Mouse (Mus musculus) MEL (cell line): Measurements from ENCODE around the gene Chst12. TPM values are rescaled to one million over a fixed set of nuclear protein-coding genes. Genes with fewer than 3 reads are reported as not detected.

ENCODE experiments used
- DNase-seq: peaks from one replicate; pipeline ENCODE4 v3.0.0; 2011; ENCODE audit warnings: low read depth, low spot score
- H3K27ac ChIP-seq: 2 replicates; pipeline ENCODE4 v1.5.1; 2012; ENCODE audit warnings: low read depth, mild to moderate bottlenecking, control low read depth, low read length, moderate library complexity; ENCODE audit not compliant: control insufficient read depth
- H3K27me3 ChIP-seq, 2 experiments: fragments of 150-350 bp in 1 of 2; sonication (generic) in 1 of 2; 2 replicates each; pipeline ENCODE4 v1.6.1; 2012; ENCODE audit warnings: low read length in 2 of 2, mild to moderate bottlenecking in 2 of 2, improper control_type of control experiment in 1 of 2, moderate library complexity in 1 of 2; ENCODE audit not compliant: insufficient read depth in 2 of 2, control insufficient read depth in 1 of 2
- H3K36me3 ChIP-seq, 2 experiments: 2 replicates each; pipeline ENCODE4 v1.6.1; 2012 to 2014; ENCODE audit warnings: low read length in 2 of 2, improper control_type of control experiment in 1 of 2, inconsistent platforms in 1 of 2, mild to moderate bottlenecking in 1 of 2; ENCODE audit not compliant: insufficient read depth in 2 of 2, control insufficient read depth in 1 of 2
- H3K4me1 ChIP-seq, 2 experiments: fragments of 150-350 bp in 1 of 2; sonication (generic) in 1 of 2; 2 replicates each; pipeline ENCODE4 v1.6.1; 2012; ENCODE audit warnings: low read length in 2 of 2, improper control_type of control experiment in 1 of 2, mild to moderate bottlenecking in 1 of 2; ENCODE audit not compliant: insufficient read depth in 2 of 2, control insufficient read depth in 1 of 2
- H3K4me3 ChIP-seq, 2 experiments: fragments of 150-350 bp in 1 of 2; sonication (generic) in 1 of 2; 2 replicates each; pipeline ENCODE4 v1.5.1; 2012; ENCODE audit warnings: low read depth in 2 of 2, low read length in 2 of 2, mild to moderate bottlenecking in 2 of 2, moderate library complexity in 2 of 2, control low read depth in 1 of 2, improper control_type of control experiment in 1 of 2; ENCODE audit not compliant: control insufficient read depth in 1 of 2, insufficient read depth in 1 of 2
- H3K79me2 ChIP-seq: 2 replicates; pipeline ENCODE4 v1.6.1; 2012; ENCODE audit warnings: mild to moderate bottlenecking, low read length, moderate library complexity; ENCODE audit not compliant: control insufficient read depth, poor library complexity, insufficient read depth
- H3K9ac ChIP-seq: 2 replicates; pipeline ENCODE4 v1.6.1; 2012; ENCODE audit warnings: low read depth, mild to moderate bottlenecking, control low read depth, low read length, moderate library complexity; ENCODE audit not compliant: control insufficient read depth, poor library complexity, severe bottlenecking
- H3K9me3 ChIP-seq: fragments of 150-350 bp; sonication (generic); replicated peaks from 2 replicates; pipeline ENCODE4 v1.6.1; 2012; ENCODE audit warnings: mild to moderate bottlenecking, low read length, improper control_type of control experiment, moderate library complexity; ENCODE audit not compliant: insufficient read depth
- CHD1 ChIP-seq: IDR thresholded peaks from 2 replicates; pipeline ENCODE4 v1.6.1; 2012; ENCODE audit warnings: low read depth, mild to moderate bottlenecking, inconsistent platforms, low read length, improper control_type of control experiment
- CHD2 ChIP-seq: IDR thresholded peaks from 2 replicates; pipeline ENCODE4 v1.6.1; 2011; ENCODE audit warnings: low read length, improper control_type of control experiment
- CTCF ChIP-seq, 3 experiments: IDR thresholded peaks in 2 of 3; conservative IDR thresholded peaks in 1 of 3; 2 replicates each; pipeline ENCODE4 v1.5.1; 2011 to 2012; ENCODE audit warnings: low read length in 3 of 3, low read depth in 2 of 3, mild to moderate bottlenecking in 2 of 3, improper control_type of control experiment in 1 of 3, inconsistent platforms in 1 of 3, mixed read lengths in 1 of 3, moderate library complexity in 1 of 3; ENCODE audit not compliant: control insufficient read depth in 1 of 3, insufficient read depth in 1 of 3, poor library complexity in 1 of 3, severe bottlenecking in 1 of 3
- EP300 ChIP-seq, 2 experiments: IDR thresholded peaks; 2 replicates each; pipeline ENCODE4 v1.6.1; 2011; ENCODE audit warnings: improper control_type of control experiment in 2 of 2, low read length in 2 of 2, low read depth in 1 of 2, mild to moderate bottlenecking in 1 of 2
- ETS1 ChIP-seq: IDR thresholded peaks from 2 replicates; pipeline ENCODE4 v1.6.1; 2012; ENCODE audit warnings: low read depth, mild to moderate bottlenecking, inconsistent platforms, low read length, improper control_type of control experiment, moderate library complexity
- GABPA ChIP-seq: IDR thresholded peaks from 2 replicates; pipeline ENCODE4 v1.6.1; 2012; ENCODE audit warnings: low read depth, mild to moderate bottlenecking, inconsistent platforms, low read length, improper control_type of control experiment, moderate library complexity
- GATA1 ChIP-seq: IDR thresholded peaks from 2 replicates; pipeline ENCODE4 v1.6.1; 2011; ENCODE audit warnings: low read depth, low read length, improper control_type of control experiment
- HCFC1 ChIP-seq: IDR thresholded peaks from 2 replicates; pipeline ENCODE4 v1.6.1; 2012; ENCODE audit warnings: low read depth, mild to moderate bottlenecking, inconsistent platforms, low read length, improper control_type of control experiment, moderate library complexity
- JUND ChIP-seq: IDR thresholded peaks from 2 replicates; pipeline ENCODE4 v1.6.1; 2011; ENCODE audit warnings: low read depth, mild to moderate bottlenecking, improper control_type of control experiment, low read length
- KAT2A ChIP-seq: conservative IDR thresholded peaks from 2 replicates; pipeline ENCODE4 v1.6.1; 2012; ENCODE audit warnings: low read depth, low read length, improper control_type of control experiment, inconsistent platforms
- MAFK ChIP-seq: IDR thresholded peaks from 2 replicates; pipeline ENCODE4 v1.6.1; 2011; ENCODE audit warnings: low read depth, mild to moderate bottlenecking, low read length, improper control_type of control experiment, borderline replicate concordance
- MAX ChIP-seq: IDR thresholded peaks from 2 replicates; pipeline ENCODE4 v1.6.1; 2011; ENCODE audit warnings: low read length, improper control_type of control experiment
- MEF2A ChIP-seq: IDR thresholded peaks from 2 replicates; pipeline ENCODE4 v1.6.1; 2014; ENCODE audit warnings: low read depth, mild to moderate bottlenecking, inconsistent platforms, low read length, improper control_type of control experiment; ENCODE audit not compliant: poor library complexity, insufficient replicate concordance, severe bottlenecking; ENCODE audit errors: extremely low read depth
- MXI1 ChIP-seq: IDR thresholded peaks from 2 replicates; pipeline ENCODE4 v1.6.1; 2011; ENCODE audit warnings: mild to moderate bottlenecking, low read depth, low read length, improper control_type of control experiment
- NELFE ChIP-seq: IDR thresholded peaks from 2 replicates; pipeline ENCODE4 v1.6.1; 2011; ENCODE audit warnings: low read depth, low read length, improper control_type of control experiment
- NRF1 ChIP-seq: IDR thresholded peaks from 2 replicates; pipeline ENCODE4 v1.6.1; 2014; ENCODE audit warnings: low read depth, mild to moderate bottlenecking, inconsistent platforms, low read length, improper control_type of control experiment, moderate library complexity; ENCODE audit not compliant: poor library complexity, insufficient read depth, severe bottlenecking
- POLR2A ChIP-seq, 2 experiments: IDR thresholded peaks; 2 replicates each; pipeline ENCODE4 v1.6.1; 2011 to 2012; ENCODE audit warnings: low read length in 2 of 2, mild to moderate bottlenecking in 2 of 2, control low read depth in 1 of 2, improper control_type of control experiment in 1 of 2, low read depth in 1 of 2, moderate library complexity in 1 of 2; ENCODE audit not compliant: control insufficient read depth in 1 of 2, insufficient read depth in 1 of 2, poor library complexity in 1 of 2
- POLR2AphosphoS2 ChIP-seq: IDR thresholded peaks from 2 replicates; pipeline ENCODE4 v1.6.1; 2011; ENCODE audit warnings: low read length, improper control_type of control experiment
- POLR2AphosphoS5 ChIP-seq: IDR thresholded peaks from 2 replicates; pipeline ENCODE4 v1.6.1; 2012; ENCODE audit warnings: low read depth, borderline replicate concordance, mild to moderate bottlenecking, inconsistent platforms, low read length, moderate library complexity, mixed read lengths
- RAD21 ChIP-seq: IDR thresholded peaks from 2 replicates; pipeline ENCODE4 v1.6.1; 2011; ENCODE audit warnings: mild to moderate bottlenecking, low read depth, low read length, improper control_type of control experiment
- RCOR1 ChIP-seq: IDR thresholded peaks from 2 replicates; pipeline ENCODE4 v1.6.1; 2012; ENCODE audit warnings: low read depth, mild to moderate bottlenecking, inconsistent platforms, low read length, improper control_type of control experiment
- SIN3A ChIP-seq: IDR thresholded peaks from 2 replicates; pipeline ENCODE4 v1.6.1; 2012; ENCODE audit warnings: low read length, improper control_type of control experiment, inconsistent platforms
- USF1 ChIP-seq: IDR thresholded peaks from 2 replicates; pipeline ENCODE4 v1.6.1; 2014; ENCODE audit warnings: low read depth, mild to moderate bottlenecking, inconsistent platforms, low read length, improper control_type of control experiment, moderate library complexity
- USF2 ChIP-seq, 2 experiments: IDR thresholded peaks; 2 replicates each; pipeline ENCODE4 v1.6.1; 2011 to 2012; ENCODE audit warnings: improper control_type of control experiment in 2 of 2, low read length in 2 of 2, borderline replicate concordance in 1 of 2, inconsistent platforms in 1 of 2, low read depth in 1 of 2, mild to moderate bottlenecking in 1 of 2; ENCODE audit not compliant: insufficient read depth in 1 of 2
- ZC3H11A ChIP-seq: IDR thresholded peaks from 2 replicates; pipeline ENCODE4 v1.6.1; 2012; ENCODE audit warnings: low read depth, mild to moderate bottlenecking, inconsistent platforms, low read length, improper control_type of control experiment
- polyA plus RNA-seq, 2 experiments: library from polyadenylated mRNA; stranded (reverse) in 1 of 2; unstranded in 1 of 2; fragments of >175 nt in 1 of 2; fragments of >200 nt in 1 of 2; gene quantifications; 2 replicates each; pipeline versions ENCODE4 v1.2.1 to v1.2.4; 2012; ENCODE audit warnings: low replicate concordance in 2 of 2, low read depth in 1 of 2; ENCODE audit not compliant: insufficient read length in 2 of 2, insufficient read depth in 1 of 2, missing spikeins in 1 of 2
- total RNA-seq: library from RNA; depleted of rRNA; stranded (reverse); fragments of 300-350 nt; gene quantifications from 2 replicates; pipeline ENCODE4 v1.2.3, GENCODE M21; 2012

Chst12 gene
- total and polyA plus RNA-seq, 3 experiments = 4.1 to 8.6 TPM; not detected in 1

DNA sequence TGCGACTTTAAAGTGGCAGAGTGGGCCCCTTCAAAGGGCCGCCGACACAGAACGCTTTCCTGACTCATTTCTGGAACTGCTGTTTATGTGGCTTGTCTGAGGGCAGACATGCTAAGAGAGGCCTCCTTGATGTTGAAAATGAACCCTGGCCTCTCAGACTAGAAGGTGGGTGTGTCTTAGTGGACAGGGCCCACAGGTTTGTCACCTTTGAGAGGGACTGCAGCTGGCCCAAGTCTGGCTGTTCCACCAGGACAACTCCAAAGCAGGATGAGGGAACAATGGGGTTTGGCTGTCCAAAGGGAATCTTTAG, 12.5 kb downstream of the Chst12 start:
- no peak overlapping the region for H3K27ac ChIP-seq
- no peaks in the 10 kb centered on the region for H3K79me2 ChIP-seq
- H3K27me3 ChIP-seq = no peaks in the 10 kb centered on the region
- H3K4me3 ChIP-seq = no peak overlapping the region
- TF ChIP-seq MAFK = no peak
- no peak for TF ChIP-seq SIN3A
- TF ChIP-seq KAT2A = no peak
- no peak for TF ChIP-seq MAX
- no peak for TF ChIP-seq USF2 (IDR thresholded peaks at IDR 0.05; ENCODE audit: borderline replicate concordance in 1 of 2, insufficient read depth in 1 of 2, low read depth in 1 of 2, low read length in 2 of 2)
- TF ChIP-seq RAD21 = no peak
- TF ChIP-seq NELFE = no peak
- no peak for TF ChIP-seq MXI1
- no peak for TF ChIP-seq GABPA
- no peak for TF ChIP-seq CTCF (IDR thresholded peaks at IDR 0.05 in 2 of 3, conservative IDR thresholded peaks at IDR 0.05 in 1 of 3; ENCODE audit: control insufficient read depth in 1 of 3, insufficient read depth in 1 of 3, low read depth in 2 of 3, low read length in 3 of 3, poor library complexity in 1 of 3, severe bottlenecking in 1 of 3)
- no peak for TF ChIP-seq ETS1
- TF ChIP-seq CHD2 = no peak
- TF ChIP-seq GATA1 = no peak
- TF ChIP-seq ZC3H11A = no peak
- no peak for TF ChIP-seq POLR2A (IDR thresholded peaks at IDR 0.05; ENCODE audit: control insufficient read depth in 1 of 2, insufficient read depth in 1 of 2, low read depth in 1 of 2, low read length in 2 of 2, poor library complexity in 1 of 2)
- TF ChIP-seq CHD1 = no peak
- no peak for TF ChIP-seq HCFC1
- H3K4me1 ChIP-seq = no peaks in the 10 kb centered on the region
- no peak overlapping the region for H3K9ac ChIP-seq
- no peak for DNase-seq
- H3K9me3 ChIP-seq = no peaks in the 10 kb centered on the region
- no peaks in the 10 kb centered on the region for H3K36me3 ChIP-seq

DNA sequence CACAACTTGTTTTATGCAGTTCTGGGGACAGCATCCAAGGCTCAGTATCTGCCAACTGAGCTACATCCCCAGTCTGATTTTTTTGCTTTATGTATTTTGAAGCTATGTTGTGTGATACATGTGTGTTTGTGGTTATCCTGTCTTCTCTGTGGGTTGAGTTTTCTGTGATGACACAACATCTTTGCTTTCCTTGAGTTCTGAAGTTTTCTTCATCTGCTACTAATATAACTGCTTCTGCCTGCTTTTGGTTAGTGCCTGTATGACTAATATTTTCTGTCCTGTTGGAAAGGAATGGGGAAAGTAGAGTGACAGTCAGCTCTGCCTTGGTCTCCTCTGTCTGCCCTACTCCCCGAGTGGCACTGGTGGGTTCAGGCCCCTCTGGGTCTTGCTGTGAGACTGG, 15.8 kb downstream of the Chst12 start:
- no peak overlapping the region for H3K27ac ChIP-seq
- H3K36me3 ChIP-seq = no peaks in the 10 kb centered on the region
- TF ChIP-seq USF2 (IDR thresholded peaks at IDR 0.05; ENCODE audit: borderline replicate concordance in 1 of 2, insufficient read depth in 1 of 2, low read depth in 1 of 2, low read length in 2 of 2) (no peak), JUND (no peak), MAFK (no peak), HCFC1 (no peak), NRF1 (no peak), EP300 (IDR thresholded peaks at IDR 0.05; ENCODE audit: low read depth in 1 of 2, low read length in 2 of 2) (no peak), MEF2A (no peak), POLR2AphosphoS2 (no peak), NELFE (no peak), POLR2AphosphoS5 (no peak), RCOR1 (no peak), USF1 (no peak)
- H3K4me1 ChIP-seq = no peaks in the 10 kb centered on the region
- DNase-seq = no peak
- H3K27me3 ChIP-seq = no peaks in the 10 kb centered on the region
- H3K9me3 ChIP-seq = no peaks in the 10 kb centered on the region
- H3K4me3 ChIP-seq = no peak overlapping the region
- H3K9ac ChIP-seq = no peak overlapping the region
- no peaks in the 10 kb centered on the region for H3K79me2 ChIP-seq
